Mouse (Mus musculus) cerebellum, adult 9-11 months (tissue): Measurements from ENCODE around the gene Grsf1.

Experiments used
- DNase-seq: peaks from one replicate; pipeline ENCODE4 v3.0.0; 2022

Grsf1 gene

GRCm38 (mm10) chr5:88627545-88627944, 48.4 kb downstream of the Grsf1 start:
- no peak for DNase-seq

DNA sequence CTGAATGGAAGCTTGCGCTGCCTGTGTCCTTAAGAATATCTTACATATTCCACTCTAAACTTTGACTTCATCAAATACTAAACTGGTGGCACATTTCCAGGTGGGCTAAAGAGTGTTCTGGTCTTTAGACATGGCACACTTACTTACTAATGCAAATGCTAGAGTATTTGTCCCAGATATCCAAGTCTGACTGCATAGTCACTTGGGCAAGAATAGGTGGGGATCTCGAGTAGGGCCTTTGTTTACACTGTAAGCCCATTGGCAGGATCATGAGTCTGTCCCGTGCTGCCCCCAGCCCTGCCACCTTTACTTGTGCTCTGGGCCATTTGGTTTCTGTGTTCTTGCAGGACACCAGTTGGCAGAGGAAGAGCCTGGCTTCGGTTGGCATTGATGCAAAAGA, 59.0 kb downstream of the Grsf1 start:
- no peak for DNase-seq

- DNase-seq, result no peak
These were observed 61.8 kb downstream of the Grsf1 start for GRCm38 (mm10) chr5:88614129-88614528.
